Mouse (Mus musculus): ENCODE measurements around the gene Arhgef11. TPM values are rescaled to one million over a fixed set of nuclear protein-coding genes. Genes with fewer than 3 reads are reported as not detected.

Arhgef11 gene
- polyA plus RNA-seq, 2 experiments = 2.2 to 2.7 TPM

- WGBS (ENCODE audit: insufficient replicate concordance) = 61% methylated on average over 3 of the region's 3 CpGs
- ATAC-seq (ENCODE audit: insufficient read depth) = no peak
Measured at GRCm38 (mm10) chr3:87742013-87742412, 124.7 kb downstream of the Arhgef11 start.

GRCm38 (mm10) chr3:87742735-87743134 is 125.4 kb downstream of the Arhgef11 start:
- DNase-seq (ENCODE audit: low read depth in 3 of 3, low spot score in 3 of 3) (no peak), ATAC-seq (ENCODE audit: insufficient read depth) (no peak)
- H3K4me1 ChIP-seq (replicated peaks; ENCODE audit: control insufficient read depth in 2 of 2, insufficient read depth in 2 of 2, low read length in 1 of 2) = no peaks in the 10 kb centered on the region
- no peak for TF ChIP-seq EP300 (IDR thresholded peaks at IDR 0.05; ENCODE audit: low read depth)
- no peak for TF ChIP-seq CTCF (IDR thresholded peaks at IDR 0.05; ENCODE audit: low read depth)
- H3K36me3 ChIP-seq (replicated peaks; ENCODE audit: control insufficient read depth, insufficient read depth, low read depth) = no peaks in the 10 kb centered on the region
- H3K27me3 ChIP-seq (ENCODE audit: control insufficient read depth, insufficient read depth, low read length) = no peaks in the 10 kb centered on the region
- WGBS (ENCODE audit: insufficient replicate concordance) = 59% methylated on average over 16 of the region's 16 CpGs
- no peaks in the 10 kb centered on the region for H3K9me3 ChIP-seq (ENCODE audit: control insufficient read depth, low read length)
- H3K9ac ChIP-seq (replicated peaks) = no peak overlapping the region
- H3K4me2 ChIP-seq (ENCODE audit: low read depth) = no peak overlapping the region
- no peak overlapping the region for H3K4me3 ChIP-seq (ENCODE audit: insufficient read depth in 1 of 2, low read depth in 2 of 2, low read length in 2 of 2)
- H3K27ac ChIP-seq = no peak overlapping the region

More at GRCm38 (mm10) chr3:87742013-87742412, 124.7 kb downstream of the Arhgef11 start:
- H3K4me1 ChIP-seq (replicated peaks; ENCODE audit: control insufficient read depth in 2 of 2, insufficient read depth in 2 of 2, low read length in 1 of 2) = no peaks in the 10 kb centered on the region
- H3K4me3 ChIP-seq (ENCODE audit: insufficient read depth in 1 of 2, low read depth in 2 of 2, low read length in 2 of 2) = no peak overlapping the region
- no peak for DNase-seq (ENCODE audit: low read depth in 3 of 3, low spot score in 3 of 3)
- no peaks in the 10 kb centered on the region for H3K36me3 ChIP-seq (replicated peaks; ENCODE audit: control insufficient read depth, insufficient read depth, low read depth)
- H3K9me3 ChIP-seq (ENCODE audit: control insufficient read depth, low read length) = no peaks in the 10 kb centered on the region
- no peak for TF ChIP-seq CTCF (IDR thresholded peaks at IDR 0.05; ENCODE audit: low read depth)
- TF ChIP-seq EP300 (IDR thresholded peaks at IDR 0.05; ENCODE audit: low read depth) = no peak
- no peak overlapping the region for H3K9ac ChIP-seq (replicated peaks)
- H3K27ac ChIP-seq = no peak overlapping the region
- no peak overlapping the region for H3K4me2 ChIP-seq (ENCODE audit: low read depth)
- H3K27me3 ChIP-seq (ENCODE audit: control insufficient read depth, insufficient read depth, low read length) = no peaks in the 10 kb centered on the region

- DNase-seq (ENCODE audit: low read depth in 3 of 3, low spot score in 3 of 3) (no peak), ATAC-seq (ENCODE audit: insufficient read depth) (no peak)
- no peak for TF ChIP-seq CTCF (IDR thresholded peaks at IDR 0.05; ENCODE audit: low read depth)
- TF ChIP-seq EP300 (IDR thresholded peaks at IDR 0.05; ENCODE audit: low read depth) = no peak
- Histone ChIP-seq H3K27me3 (ENCODE audit: control insufficient read depth, insufficient read depth, low read length) (no peaks in the 10 kb centered on the region), H3K4me2 (ENCODE audit: low read depth) (no peak overlapping the region), H3K27ac (no peak overlapping the region), H3K4me3 (ENCODE audit: insufficient read depth in 1 of 2, low read depth in 2 of 2, low read length in 2 of 2) (no peak overlapping the region), H3K4me1 (replicated peaks; ENCODE audit: control insufficient read depth in 2 of 2, insufficient read depth in 2 of 2, low read length in 1 of 2) (no peaks in the 10 kb centered on the region), H3K36me3 (replicated peaks; ENCODE audit: control insufficient read depth, insufficient read depth, low read depth) (no peaks in the 10 kb centered on the region), H3K9ac (replicated peaks) (no peak overlapping the region), H3K9me3 (ENCODE audit: control insufficient read depth, low read length) (no peaks in the 10 kb centered on the region)
- WGBS (ENCODE audit: insufficient replicate concordance) = 33% methylated on average over 4 of the region's 4 CpGs
Measured at GRCm38 (mm10) chr3:87743927-87744326, 126.6 kb downstream of the Arhgef11 start.

- no peak overlapping the region for H3K27ac ChIP-seq
- H3K9ac ChIP-seq (replicated peaks) = no peak overlapping the region
- WGBS (ENCODE audit: insufficient replicate concordance) = 49% methylated on average over 18 of the region's 18 CpGs
- H3K4me3 ChIP-seq (ENCODE audit: insufficient read depth in 1 of 2, low read depth in 2 of 2, low read length in 2 of 2) = no peak overlapping the region
- TF ChIP-seq CTCF (IDR thresholded peaks at IDR 0.05; ENCODE audit: low read depth) (no peak), EP300 (IDR thresholded peaks at IDR 0.05; ENCODE audit: low read depth) (no peak)
- H3K9me3 ChIP-seq (ENCODE audit: control insufficient read depth, low read length) = no peaks in the 10 kb centered on the region
- no peaks in the 10 kb centered on the region for H3K4me1 ChIP-seq (replicated peaks; ENCODE audit: control insufficient read depth in 2 of 2, insufficient read depth in 2 of 2, low read length in 1 of 2)
- H3K36me3 ChIP-seq (replicated peaks; ENCODE audit: control insufficient read depth, insufficient read depth, low read depth) = no peaks in the 10 kb centered on the region
- ATAC-seq (ENCODE audit: insufficient read depth) (no peak), DNase-seq (ENCODE audit: low read depth in 3 of 3, low spot score in 3 of 3) (no peak)
- no peaks in the 10 kb centered on the region for H3K27me3 ChIP-seq (ENCODE audit: control insufficient read depth, insufficient read depth, low read length)
- H3K4me2 ChIP-seq (ENCODE audit: low read depth) = no peak overlapping the region
Measured at GRCm38 (mm10) chr3:87745036-87745659, 127.8 kb downstream of the Arhgef11 start.

- ATAC-seq (ENCODE audit: insufficient read depth) (no peak), DNase-seq (ENCODE audit: low read depth in 3 of 3, low spot score in 3 of 3) (no peak)
- Histone ChIP-seq H3K9ac (replicated peaks) (no peak within 1 kb of the TSS), H3K4me2 (ENCODE audit: low read depth) (no peak within 1 kb of the TSS), H3K27me3 (ENCODE audit: control insufficient read depth, insufficient read depth, low read length) (no peaks in the 10 kb centered on the region), H3K4me1 (replicated peaks; ENCODE audit: control insufficient read depth in 2 of 2, insufficient read depth in 2 of 2, low read length in 1 of 2) (no peaks in the 10 kb centered on the region), H3K4me3 (ENCODE audit: insufficient read depth in 1 of 2, low read depth in 2 of 2, low read length in 2 of 2) (no peak within 1 kb of the TSS), H3K27ac (no peak within 1 kb of the TSS), H3K9me3 (ENCODE audit: control insufficient read depth, low read length) (no peaks in the 10 kb centered on the region), H3K36me3 (replicated peaks; ENCODE audit: control insufficient read depth, insufficient read depth, low read depth) (no peaks in the 10 kb centered on the region)
- TF ChIP-seq EP300 (IDR thresholded peaks at IDR 0.05; ENCODE audit: low read depth) (no peak), CTCF (IDR thresholded peaks at IDR 0.05; ENCODE audit: low read depth) (no peak)
- WGBS (ENCODE audit: insufficient replicate concordance) = 51% methylated on average over 13 of the region's 13 CpGs
Measured at GRCm38 (mm10) chr3:87748431-87748830, 131.1 kb downstream of the Arhgef11 start, which contains the start of gene Lrrc71. Lrrc71 (minus strand) TSS chr3:87748625.
